Mouse (Mus musculus): ENCODE measurements around the gene Ppp6r2. TPM values are rescaled to one million over a fixed set of nuclear protein-coding genes. Genes with fewer than 3 reads are reported as not detected.

The Ppp6r2 gene
- polyA plus RNA-seq (2014; fragmentation: Illumina TruSeq; extraction: RNeasy Lipid Tissue Mini Kit (QIAGEN cat#74804); ENCODE audit: low replicate concordance) = 6.9 TPM

DNA sequence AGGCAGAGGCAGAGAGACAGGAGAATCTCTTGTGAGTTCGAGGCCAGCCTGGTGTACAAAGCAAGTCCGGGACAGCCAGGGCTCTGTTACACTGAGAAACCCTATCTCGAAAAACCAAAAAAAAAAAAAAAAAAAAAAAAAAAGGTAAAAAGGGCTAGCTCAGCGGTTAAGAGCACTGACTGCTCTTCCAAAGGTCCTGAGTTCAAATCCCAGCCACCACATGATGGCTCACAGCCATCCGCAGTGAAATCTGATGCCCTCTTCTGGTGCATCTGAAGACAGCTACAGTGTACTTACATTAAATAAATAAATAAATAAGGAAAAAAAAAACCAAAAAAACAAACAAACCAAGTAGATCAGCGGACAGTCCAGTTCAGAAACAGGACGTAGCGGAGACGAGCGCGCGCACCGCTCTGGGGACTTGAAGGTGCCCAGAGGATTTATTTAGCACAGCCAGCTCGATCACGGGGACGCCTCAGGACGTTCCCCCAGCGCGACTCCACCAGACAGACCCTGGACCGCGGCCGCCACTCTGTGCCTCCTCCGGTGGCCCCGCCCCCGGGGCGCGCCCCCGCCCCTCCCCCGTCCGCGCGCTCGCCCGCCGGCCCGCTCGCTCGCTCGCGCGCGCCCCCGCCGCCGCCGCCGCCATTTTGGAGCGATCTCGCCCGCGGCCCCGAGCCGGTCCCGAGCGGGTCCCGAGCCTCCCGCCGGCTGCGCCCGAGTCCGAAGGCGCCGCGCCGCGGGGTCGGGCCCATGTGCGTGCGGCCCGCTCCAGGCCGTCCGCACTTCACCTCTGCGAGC lies at the start of gene Ppp6r2:
TSS of gene Ppp6r2 (plus strand) at position 639 of the 801 bp plus-strand sequence.

DNA sequence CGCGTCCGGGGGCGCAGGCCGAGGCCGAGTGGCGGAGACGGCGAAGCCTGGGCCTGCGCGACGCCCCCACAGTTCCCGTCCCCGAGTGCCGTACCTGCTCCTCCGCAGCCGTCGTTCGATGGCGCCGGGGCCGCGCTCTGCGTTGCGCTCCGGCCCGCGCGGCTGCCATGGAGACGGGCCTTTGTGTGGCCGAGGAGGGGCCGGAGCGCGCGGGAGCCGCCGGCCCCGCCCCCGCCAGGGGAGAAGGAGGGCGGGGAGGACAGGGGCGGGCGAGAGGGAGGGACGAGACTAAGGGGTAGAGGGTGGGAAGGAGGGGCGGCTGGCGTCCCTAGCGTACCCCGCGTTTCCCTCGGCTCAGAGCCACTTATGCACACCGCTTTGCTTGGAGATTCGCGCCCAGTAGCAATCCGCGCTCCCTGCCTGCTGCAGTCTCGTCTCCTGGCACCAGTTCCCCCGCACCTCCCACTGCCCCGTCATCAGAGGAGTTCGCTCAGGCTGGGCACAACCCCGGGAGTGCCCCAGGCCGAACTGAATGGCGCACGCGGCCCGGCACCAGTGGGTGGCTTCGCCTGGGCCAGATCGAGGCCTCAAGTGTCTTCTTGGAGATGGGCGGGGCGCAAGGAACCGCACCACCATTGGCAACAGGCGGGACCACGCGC lies 30.7 kb upstream of the Ppp6r2 start, which contains the start of gene Plxnb2:
TSS of gene Plxnb2 (minus strand) at position 218 of the 659 bp plus-strand sequence.

DNA sequence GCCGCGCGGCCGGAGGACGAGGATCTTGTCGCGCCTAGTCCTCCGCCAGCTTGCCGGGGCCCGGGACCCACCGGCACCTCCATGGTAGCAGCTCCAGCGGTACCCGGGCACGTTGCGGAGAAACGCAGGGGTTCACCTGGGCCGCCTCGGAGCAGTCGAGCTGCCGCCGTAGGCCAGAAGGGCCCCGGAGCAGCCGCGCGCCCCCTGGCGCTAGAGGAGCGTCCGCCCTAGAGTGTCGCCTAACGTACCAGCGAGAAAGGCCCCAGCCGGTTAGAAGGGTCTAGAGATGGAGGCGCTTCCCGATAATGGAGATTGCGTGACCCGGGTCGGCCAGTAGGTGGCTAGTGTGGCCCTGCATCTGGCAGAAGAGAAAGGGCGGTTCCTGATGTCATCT lies 15.0 kb upstream of the Ppp6r2 start, which contains the start of gene Dennd6b:
TSS of gene Dennd6b (minus strand) at position 184 of the 394 bp plus-strand sequence.

DNA sequence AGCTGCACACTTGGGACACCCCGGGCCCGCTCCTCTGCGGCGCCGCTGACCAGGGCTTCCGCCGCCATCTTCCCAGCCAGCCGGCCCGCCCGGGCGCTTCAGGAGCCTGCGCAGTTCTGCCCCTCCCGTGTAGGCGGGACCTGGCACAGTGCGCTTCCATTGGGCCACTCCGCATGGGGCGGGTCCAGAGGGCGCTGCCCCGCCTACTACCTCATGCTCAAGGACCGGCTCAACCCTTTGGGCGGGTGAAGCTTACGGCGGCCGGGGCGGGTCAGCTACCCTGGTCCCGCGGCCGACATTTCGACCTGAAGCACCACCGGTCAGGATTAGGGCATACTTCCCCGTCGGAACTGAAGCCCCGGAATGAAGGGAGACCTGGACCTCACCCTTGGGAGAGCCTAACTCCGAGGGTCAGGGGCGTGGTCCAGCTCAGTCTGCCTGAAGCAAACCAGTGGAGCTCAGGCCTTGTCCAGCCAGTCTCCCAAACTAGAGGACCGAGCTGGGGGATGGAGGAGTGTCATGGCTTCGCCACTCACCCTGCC lies 103.9 kb downstream of the Ppp6r2 start, which contains the start of gene Sbf1:
TSS of gene Sbf1 (minus strand) at position 122 of the 542 bp plus-strand sequence.

DNA sequence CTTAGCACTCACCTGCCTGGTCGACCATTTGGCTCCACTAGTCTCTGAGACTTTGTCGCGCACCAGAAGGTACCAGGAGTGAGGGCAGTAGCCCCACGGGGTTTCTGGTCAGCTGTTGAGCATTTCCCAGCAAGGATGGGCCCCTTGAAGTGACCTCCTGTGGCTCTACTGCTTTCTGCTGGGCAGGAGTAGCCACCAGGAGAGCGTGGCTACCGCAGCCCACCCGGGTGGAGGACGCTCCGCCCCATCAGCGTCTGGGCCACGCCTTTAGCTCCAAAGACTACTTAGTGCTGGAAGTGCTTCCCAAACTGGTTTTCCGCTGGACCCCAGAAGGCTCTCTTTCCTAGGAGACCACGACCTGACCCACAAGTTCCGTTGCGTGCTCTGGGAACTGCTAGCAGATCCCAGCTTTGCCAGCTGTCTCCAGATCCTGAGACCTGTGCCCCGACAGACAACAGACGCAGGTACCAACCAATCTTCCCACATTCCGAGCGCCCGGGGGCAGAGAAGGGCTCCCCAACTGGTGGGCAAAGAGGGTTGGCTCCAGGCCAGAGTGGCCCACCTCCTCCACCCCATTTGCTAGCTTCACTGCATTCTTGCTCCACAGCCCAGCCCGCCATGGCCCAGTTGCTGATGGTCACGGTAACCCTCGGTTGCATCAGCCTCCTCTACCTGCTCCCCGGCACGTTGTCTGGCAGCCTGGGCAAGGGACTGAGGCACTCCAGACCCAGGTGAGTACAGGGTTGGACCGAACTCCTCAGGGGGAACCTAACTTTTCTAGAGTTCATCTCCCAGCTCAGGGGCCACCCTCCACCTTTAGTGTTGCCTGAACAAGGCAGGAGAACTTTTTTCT lies 111.5 kb downstream of the Ppp6r2 start, which contains the start of gene Adm2:
TSS of gene Adm2 (plus strand) at position 51 of the 853 bp plus-strand sequence.

DNA sequence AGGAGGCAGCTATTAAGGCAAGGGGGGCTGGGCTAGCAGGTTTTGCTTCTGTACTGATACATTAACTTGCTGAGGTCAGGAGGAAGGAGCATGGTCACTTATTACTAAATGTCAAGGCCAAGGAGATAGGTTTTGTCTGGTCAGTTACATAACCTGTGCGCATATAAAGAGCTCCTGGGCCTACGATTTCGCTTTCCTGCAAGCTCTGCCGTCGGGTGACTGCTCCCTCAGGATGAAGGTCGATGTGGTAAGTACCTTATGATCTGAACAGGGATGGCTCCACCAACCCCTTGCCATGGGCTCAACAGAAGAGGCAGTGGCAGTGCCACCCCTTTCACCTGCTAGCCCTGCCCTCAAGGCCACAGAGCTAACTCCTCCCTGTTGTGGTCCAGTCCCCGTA lies 122.9 kb downstream of the Ppp6r2 start, which contains the start of gene Miox:
TSS of gene Miox (plus strand) at position 128 of the 400 bp plus-strand sequence.

Other genes with a start within 250 kb of the Ppp6r2 start
- not detected for gene Mlc1, start 232.5 kb upstream of the Ppp6r2 start, polyA plus RNA-seq (2014; fragmentation: Illumina TruSeq; extraction: RNeasy Lipid Tissue Mini Kit (QIAGEN cat#74804); ENCODE audit: low replicate concordance)
- gene Mov10l1, start 228.6 kb upstream of the Ppp6r2 start, polyA plus RNA-seq (2014; fragmentation: Illumina TruSeq; extraction: RNeasy Lipid Tissue Mini Kit (QIAGEN cat#74804); ENCODE audit: low replicate concordance) = not detected
- not detected for gene Panx2, start 151.8 kb upstream of the Ppp6r2 start, polyA plus RNA-seq (2014; fragmentation: Illumina TruSeq; extraction: RNeasy Lipid Tissue Mini Kit (QIAGEN cat#74804); ENCODE audit: low replicate concordance)
- 5.7 TPM for gene Trabd, start 136.4 kb upstream of the Ppp6r2 start, polyA plus RNA-seq (2014; fragmentation: Illumina TruSeq; extraction: RNeasy Lipid Tissue Mini Kit (QIAGEN cat#74804); ENCODE audit: low replicate concordance)
- 2.7 TPM for gene Selenoo, start 122.5 kb upstream of the Ppp6r2 start, polyA plus RNA-seq (2014; fragmentation: Illumina TruSeq; extraction: RNeasy Lipid Tissue Mini Kit (QIAGEN cat#74804); ENCODE audit: low replicate concordance)
- 0.85 TPM for gene Tubgcp6, start 88.4 kb upstream of the Ppp6r2 start, polyA plus RNA-seq (2014; fragmentation: Illumina TruSeq; extraction: RNeasy Lipid Tissue Mini Kit (QIAGEN cat#74804); ENCODE audit: low replicate concordance)
- not detected for gene Hdac10, start 82.9 kb upstream of the Ppp6r2 start, polyA plus RNA-seq (2014; fragmentation: Illumina TruSeq; extraction: RNeasy Lipid Tissue Mini Kit (QIAGEN cat#74804); ENCODE audit: low replicate concordance)
- 0.33 TPM for gene Mapk12, start 70.8 kb upstream of the Ppp6r2 start, polyA plus RNA-seq (2014; fragmentation: Illumina TruSeq; extraction: RNeasy Lipid Tissue Mini Kit (QIAGEN cat#74804); ENCODE audit: low replicate concordance)
- 0.15 TPM for gene Mapk11, start 61.9 kb upstream of the Ppp6r2 start, polyA plus RNA-seq (2014; fragmentation: Illumina TruSeq; extraction: RNeasy Lipid Tissue Mini Kit (QIAGEN cat#74804); ENCODE audit: low replicate concordance)
- 3.4 TPM for gene Plxnb2, start 30.8 kb upstream of the Ppp6r2 start, polyA plus RNA-seq (2014; fragmentation: Illumina TruSeq; extraction: RNeasy Lipid Tissue Mini Kit (QIAGEN cat#74804); ENCODE audit: low replicate concordance)
- gene Dennd6b, start 15.1 kb upstream of the Ppp6r2 start, polyA plus RNA-seq (2014; fragmentation: Illumina TruSeq; extraction: RNeasy Lipid Tissue Mini Kit (QIAGEN cat#74804); ENCODE audit: low replicate concordance) = 0.11 TPM
- 1.7 TPM for gene Sbf1, start 103.8 kb downstream of the Ppp6r2 start, polyA plus RNA-seq (2014; fragmentation: Illumina TruSeq; extraction: RNeasy Lipid Tissue Mini Kit (QIAGEN cat#74804); ENCODE audit: low replicate concordance)
- not detected for gene Adm2, start 111.2 kb downstream of the Ppp6r2 start, polyA plus RNA-seq (2014; fragmentation: Illumina TruSeq; extraction: RNeasy Lipid Tissue Mini Kit (QIAGEN cat#74804); ENCODE audit: low replicate concordance)
- gene Miox, start 122.8 kb downstream of the Ppp6r2 start, polyA plus RNA-seq (2014; fragmentation: Illumina TruSeq; extraction: RNeasy Lipid Tissue Mini Kit (QIAGEN cat#74804); ENCODE audit: low replicate concordance) = not detected
- not detected for gene Lmf2, start 144.1 kb downstream of the Ppp6r2 start, polyA plus RNA-seq (2014; fragmentation: Illumina TruSeq; extraction: RNeasy Lipid Tissue Mini Kit (QIAGEN cat#74804); ENCODE audit: low replicate concordance)
- 4.1 TPM for gene Ncaph2, start 144.2 kb downstream of the Ppp6r2 start, polyA plus RNA-seq (2014; fragmentation: Illumina TruSeq; extraction: RNeasy Lipid Tissue Mini Kit (QIAGEN cat#74804); ENCODE audit: low replicate concordance)
- gene Sco2, start 162.3 kb downstream of the Ppp6r2 start, polyA plus RNA-seq (2014; fragmentation: Illumina TruSeq; extraction: RNeasy Lipid Tissue Mini Kit (QIAGEN cat#74804); ENCODE audit: low replicate concordance) = 0.37 TPM
- not detected for gene Tymp, start 165.5 kb downstream of the Ppp6r2 start, polyA plus RNA-seq (2014; fragmentation: Illumina TruSeq; extraction: RNeasy Lipid Tissue Mini Kit (QIAGEN cat#74804); ENCODE audit: low replicate concordance)
- gene Odf3b, start 167.7 kb downstream of the Ppp6r2 start, polyA plus RNA-seq (2014; fragmentation: Illumina TruSeq; extraction: RNeasy Lipid Tissue Mini Kit (QIAGEN cat#74804); ENCODE audit: low replicate concordance) = not detected
- gene Klhdc7b, start 173.4 kb downstream of the Ppp6r2 start, polyA plus RNA-seq (2014; fragmentation: Illumina TruSeq; extraction: RNeasy Lipid Tissue Mini Kit (QIAGEN cat#74804); ENCODE audit: low replicate concordance) = not detected
- gene Syce3, start 198.9 kb downstream of the Ppp6r2 start, polyA plus RNA-seq (2014; fragmentation: Illumina TruSeq; extraction: RNeasy Lipid Tissue Mini Kit (QIAGEN cat#74804); ENCODE audit: low replicate concordance) = not detected
- 0.52 TPM for gene Cpt1b, start 214.3 kb downstream of the Ppp6r2 start, polyA plus RNA-seq (2014; fragmentation: Illumina TruSeq; extraction: RNeasy Lipid Tissue Mini Kit (QIAGEN cat#74804); ENCODE audit: low replicate concordance)
- 3.6 TPM for gene C730034F03Rik, start 218.0 kb downstream of the Ppp6r2 start, polyA plus RNA-seq (2014; fragmentation: Illumina TruSeq; extraction: RNeasy Lipid Tissue Mini Kit (QIAGEN cat#74804); ENCODE audit: low replicate concordance)
- gene Gm44502, start 218.1 kb downstream of the Ppp6r2 start, polyA plus RNA-seq (2014; fragmentation: Illumina TruSeq; extraction: RNeasy Lipid Tissue Mini Kit (QIAGEN cat#74804); ENCODE audit: low replicate concordance) = not detected
- 125 TPM for gene Chkb, start 218.4 kb downstream of the Ppp6r2 start, polyA plus RNA-seq (2014; fragmentation: Illumina TruSeq; extraction: RNeasy Lipid Tissue Mini Kit (QIAGEN cat#74804); ENCODE audit: low replicate concordance)
- gene Mapk8ip2, start 242.4 kb downstream of the Ppp6r2 start, polyA plus RNA-seq (2014; fragmentation: Illumina TruSeq; extraction: RNeasy Lipid Tissue Mini Kit (QIAGEN cat#74804); ENCODE audit: low replicate concordance) = 0.30 TPM